Mouse (Mus musculus) lung, postnatal 0 days (tissue): Measurements from ENCODE around the gene Smbd1. TPM values are rescaled to one million over a fixed set of nuclear protein-coding genes. Genes with fewer than 3 reads are reported as not detected.

ENCODE experiments used
- ATAC-seq: fragments of 200-750 bp; cut with Nextera tagmentation; 2 replicates; pipeline ENCODE4 v1.8.0; 2017; ENCODE audit warnings: moderate library complexity
- DNase-seq: peaks from one replicate; pipeline ENCODE4 v3.0.0-alpha.2; 2016; ENCODE audit warnings: low spot score
- H3K27ac ChIP-seq: fragments of 300-500 bp; sonication (generic); 2 replicates; pipeline ENCODE4 v1.5.1; 2014; ENCODE audit warnings: antibody characterized with exemption, mild to moderate bottlenecking, low read length, mixed read lengths
- H3K27me3 ChIP-seq: fragments of 300-500 bp; sonication (generic); replicated peaks from 2 replicates; pipeline ENCODE4 v1.6.1; 2014; ENCODE audit warnings: low read length, mixed read lengths; ENCODE audit not compliant: insufficient read depth
- H3K36me3 ChIP-seq: fragments of 300-500 bp; sonication (generic); 2 replicates; pipeline ENCODE4 v1.6.1; 2014; ENCODE audit warnings: low read length, mixed read lengths; ENCODE audit not compliant: insufficient read depth
- H3K4me1 ChIP-seq: fragments of 300-500 bp; sonication (generic); 2 replicates; pipeline ENCODE4 v1.6.1; 2014; ENCODE audit warnings: antibody characterized with exemption, low read depth, low read length, mixed read lengths; ENCODE audit not compliant: insufficient read depth
- H3K4me2 ChIP-seq: fragments of 300-500 bp; sonication (generic); replicated peaks from 2 replicates; pipeline ENCODE4 v1.6.1; 2014; ENCODE audit warnings: low read depth, mild to moderate bottlenecking, low read length, moderate library complexity, mixed read lengths
- H3K4me3 ChIP-seq: fragments of 300-500 bp; sonication (generic); 2 replicates; pipeline ENCODE4 v1.5.1; 2014; ENCODE audit warnings: low read depth, low read length
- H3K9ac ChIP-seq: fragments of 300-500 bp; sonication (generic); replicated peaks from 2 replicates; pipeline ENCODE4 v1.6.1; 2014; ENCODE audit warnings: low read depth, mild to moderate bottlenecking
- H3K9me3 ChIP-seq: fragments of 300-500 bp; sonication (generic); 2 replicates; pipeline ENCODE4 v1.6.1; 2016; ENCODE audit warnings: low read length, mixed read lengths
- CTCF ChIP-seq: IDR thresholded peaks from 2 replicates; pipeline ENCODE4 v1.5.1; 2016; ENCODE audit warnings: antibody characterized with exemption, mild to moderate bottlenecking
- EP300 ChIP-seq: IDR thresholded peaks from 2 replicates; pipeline ENCODE4 v1.6.1; 2016; ENCODE audit warnings: antibody characterized with exemption, mild to moderate bottlenecking, control low read depth
- WGBS: fragments of 180-500 bp; shearing (Covaris S2); extraction: QIAGEN DNeasy Blood & Tissue Kit; methylation state at CpG from one replicate; pipeline ENCODE4 v1.1.7; 2014; 5-methylcytosine and 5-hydroxymethylcytosine counted together
- polyA plus RNA-seq: library from polyadenylated mRNA; unstranded; fragments of >200 nt; fragmentation: Nextera tagmentation; extraction: Ambion mirVana; gene quantifications from 2 replicates; pipeline ENCODE4 v1.2.1, GENCODE M21; 2015

The Smbd1 gene
- polyA plus RNA-seq, 1 experiment from 2014 or later, result 3.0 TPM

GRCm38 (mm10) chr16:32849042-32849830 is 39.0 kb upstream of the Smbd1 start:
- WGBS, result 67% methylated on average over 11 of the region's 11 CpGs
- Histone ChIP-seq H3K4me2 (no peak overlapping the region), H3K36me3 (peaks cover 27% of the 10 kb centered on the region), H3K27me3 (no peaks in the 10 kb centered on the region), H3K9ac (no peak overlapping the region), H3K4me1 (peaks cover 4% of the 10 kb centered on the region; the same call in 1 of the 2 replicates), H3K9me3 (no peaks in the 10 kb centered on the region), H3K4me3 (no peak overlapping the region), H3K27ac (no peak overlapping the region)
- ATAC-seq, result peak; percentile 80
- DNase-seq, result peak; percentile 71
- peak; percentile 24 for TF ChIP-seq CTCF
- TF ChIP-seq EP300, result no peak

GRCm38 (mm10) chr16:32847103-32847502 is 36.8 kb upstream of the Smbd1 start:
- H3K27ac ChIP-seq, result no peak overlapping the region
- WGBS, result 95% methylated on average over 11 of the region's 11 CpGs
- H3K9ac ChIP-seq, result no peak overlapping the region
- no peaks in the 10 kb centered on the region for H3K27me3 ChIP-seq
- no peak for TF ChIP-seq CTCF
- no peak for TF ChIP-seq EP300
- H3K36me3 ChIP-seq, result peaks cover 34% of the 10 kb centered on the region
- ATAC-seq (no peak), DNase-seq (no peak)
- no peak overlapping the region for H3K4me3 ChIP-seq
- H3K9me3 ChIP-seq, result no peaks in the 10 kb centered on the region
- peaks cover 4% of the 10 kb centered on the region; the same call in 1 of the 2 replicates for H3K4me1 ChIP-seq
- no peak overlapping the region for H3K4me2 ChIP-seq

GRCm38 (mm10) chr16:32831501-32831900 is 21.2 kb upstream of the Smbd1 start:
- WGBS, result 89% methylated on average over 4 of the region's 4 CpGs
- H3K36me3 ChIP-seq, result peaks cover 32% of the 10 kb centered on the region; the same call in 1 of the 2 replicates

GRCm38 (mm10) chr16:32829104-32829503 is 18.8 kb upstream of the Smbd1 start:
- TF ChIP-seq CTCF (no peak), EP300 (no peak)
- WGBS, result 88% methylated on average over 11 of the region's 11 CpGs
- ATAC-seq, result no peak
- Histone ChIP-seq H3K4me3 (no peak overlapping the region), H3K4me1 (no peaks in the 10 kb centered on the region), H3K4me2 (no peak overlapping the region), H3K27ac (no peak overlapping the region), H3K9me3 (no peaks in the 10 kb centered on the region), H3K9ac (no peak overlapping the region), H3K27me3 (no peaks in the 10 kb centered on the region), H3K36me3 (peaks cover 32% of the 10 kb centered on the region; the same call in 1 of the 2 replicates)
- DNase-seq, result no peak

More at GRCm38 (mm10) chr16:32831501-32831900, 21.2 kb upstream of the Smbd1 start:
- Histone ChIP-seq H3K9ac (no peak overlapping the region), H3K4me1 (no peaks in the 10 kb centered on the region), H3K4me2 (no peak overlapping the region), H3K27me3 (no peaks in the 10 kb centered on the region), H3K4me3 (no peak overlapping the region), H3K27ac (no peak overlapping the region), H3K9me3 (no peaks in the 10 kb centered on the region)
- no peak for DNase-seq
- no peak for ATAC-seq
- TF ChIP-seq EP300, result no peak
- TF ChIP-seq CTCF, result no peak

- no peak for TF ChIP-seq EP300
- no peak for TF ChIP-seq CTCF
- no peak overlapping the region for H3K4me3 ChIP-seq
- H3K27ac ChIP-seq, result no peak overlapping the region
- peaks cover 32% of the 10 kb centered on the region; the same call in 1 of the 2 replicates for H3K36me3 ChIP-seq
- ATAC-seq (no peak), DNase-seq (no peak)
- H3K9me3 ChIP-seq, result no peaks in the 10 kb centered on the region
- WGBS, result 92% methylated on average over 11 of the region's 11 CpGs
- H3K9ac ChIP-seq, result no peak overlapping the region
- H3K27me3 ChIP-seq, result no peaks in the 10 kb centered on the region
- peaks cover 3% of the 10 kb centered on the region for H3K4me1 ChIP-seq
- no peak overlapping the region for H3K4me2 ChIP-seq
These were observed 16.2 kb upstream of the Smbd1 start for GRCm38 (mm10) chr16:32826521-32826920.

GRCm38 (mm10) chr16:32825380-32825779 is 15.1 kb upstream of the Smbd1 start:
- no peak for TF ChIP-seq CTCF
- TF ChIP-seq EP300, result no peak
- Histone ChIP-seq H3K27me3 (no peaks in the 10 kb centered on the region), H3K36me3 (peaks cover 32% of the 10 kb centered on the region; the same call in 1 of the 2 replicates), H3K27ac (no peak overlapping the region), H3K9ac (no peak overlapping the region), H3K4me3 (no peak overlapping the region), H3K4me2 (no peak overlapping the region), H3K4me1 (peaks cover 3% of the 10 kb centered on the region), H3K9me3 (no peaks in the 10 kb centered on the region)
- DNase-seq (no peak), ATAC-seq (no peak)
- 68% methylated on average over 12 of the region's 12 CpGs for WGBS
